Mouse (Mus musculus): Measurements from ENCODE around the gene Srsf4. TPM values are rescaled to one million over a fixed set of nuclear protein-coding genes. Genes with fewer than 3 reads are reported as not detected.

Srsf4 gene
- total RNA-seq, 2 experiments from 2014 or later = 70.3 to 76.8 TPM

- intact Hi-C loops (cut with DNase I) = no loop called here
- DNase-seq (ENCODE audit: low spot score in 2 of 2) = no peak
These were observed 55.7 kb downstream of the Srsf4 start for GRCm38 (mm10) chr4:131929146-131929545.

GRCm38 (mm10) chr4:131939459-131939858 is 66.0 kb downstream of the Srsf4 start:
- intact Hi-C loops (cut with DNase I) = no loop called here
- no peak for DNase-seq (ENCODE audit: low spot score in 2 of 2)

GRCm38 (mm10) chr4:131940846-131941245 is 67.4 kb downstream of the Srsf4 start:
- DNase-seq (ENCODE audit: low spot score in 2 of 2) = no peak
- intact Hi-C loops (cut with DNase I) = no loop called here

GRCm38 (mm10) chr4:131947848-131948247 is 74.4 kb downstream of the Srsf4 start:
- DNase-seq (ENCODE audit: low spot score in 2 of 2) = no peak

GRCm38 (mm10) chr4:131949903-131950302 is 76.5 kb downstream of the Srsf4 start:
- intact Hi-C loops (cut with DNase I) = no loop called here
- DNase-seq (ENCODE audit: low spot score in 2 of 2) = no peak

More at GRCm38 (mm10) chr4:131947848-131948247, 74.4 kb downstream of the Srsf4 start:
- intact Hi-C loops (cut with DNase I) = no loop called here

GRCm38 (mm10) chr4:131950657-131951056 is 77.2 kb downstream of the Srsf4 start:
- no peak for DNase-seq (ENCODE audit: low spot score in 2 of 2)
- intact Hi-C loops (cut with DNase I) = no loop called here

Other genes with a start within 250 kb of the Srsf4 start
- 10 to 100 TPM; 44.6 to 57.4 TPM for gene Ptpru, start 35.3 kb upstream of the Srsf4 start, total RNA-seq (2021)
- 10 to 100 TPM; 27.1 to 32.4 TPM for gene Mecr, start 30.1 kb upstream of the Srsf4 start, total RNA-seq (2021)
- gene Tmem200b, start 48.2 kb downstream of the Srsf4 start, total RNA-seq (2021) = 10 to 100 TPM in 1 of 2 experiments, 1 to 10 TPM in 1; 8.2 to 11.0 TPM
- gene Gm10300, start 201.1 kb downstream of the Srsf4 start, total RNA-seq (2021) = under 1 TPM in 1 of 2 experiments, not detected in 1; 0.22 TPM
- 10 to 100 TPM; 36.5 to 44.3 TPM for gene Epb41, start 201.7 kb downstream of the Srsf4 start, total RNA-seq (2021)